Mouse (Mus musculus): ENCODE results near the gene Trim29. TPM values are rescaled to one million over a fixed set of nuclear protein-coding genes. Genes with fewer than 3 reads are reported as not detected.

Trim29 gene
- 0.19 TPM in 1 of 2 replicates, not detected in the other for total RNA-seq (2021)
- long read RNA-seq, experiment 1: 0 reads
- long read RNA-seq, experiment 2: 0 reads

DNA sequence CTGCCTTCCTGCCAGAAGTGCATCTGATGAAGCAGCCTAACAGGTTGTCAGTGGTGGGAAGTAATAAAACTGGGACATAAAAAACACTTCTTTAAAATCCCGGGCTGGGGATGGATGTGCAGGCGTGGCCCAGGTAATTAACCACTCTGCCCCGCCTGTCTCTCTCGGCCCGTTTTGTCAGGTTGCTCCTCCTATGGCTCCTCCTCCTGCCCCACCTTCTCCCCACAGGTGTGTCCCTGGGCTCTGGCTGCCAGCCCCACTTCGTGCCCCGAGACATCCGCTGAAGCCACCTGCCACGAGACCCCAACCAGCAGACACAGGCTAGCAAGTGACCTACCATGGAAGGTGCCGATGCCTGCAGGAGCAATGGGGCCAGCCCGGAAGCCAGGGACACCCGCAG is at the start of gene Trim29:
Trim29 (plus strand) TSS at position 311 of the 400 bp plus-strand sequence.
- DNase-seq: no peak

DNA sequence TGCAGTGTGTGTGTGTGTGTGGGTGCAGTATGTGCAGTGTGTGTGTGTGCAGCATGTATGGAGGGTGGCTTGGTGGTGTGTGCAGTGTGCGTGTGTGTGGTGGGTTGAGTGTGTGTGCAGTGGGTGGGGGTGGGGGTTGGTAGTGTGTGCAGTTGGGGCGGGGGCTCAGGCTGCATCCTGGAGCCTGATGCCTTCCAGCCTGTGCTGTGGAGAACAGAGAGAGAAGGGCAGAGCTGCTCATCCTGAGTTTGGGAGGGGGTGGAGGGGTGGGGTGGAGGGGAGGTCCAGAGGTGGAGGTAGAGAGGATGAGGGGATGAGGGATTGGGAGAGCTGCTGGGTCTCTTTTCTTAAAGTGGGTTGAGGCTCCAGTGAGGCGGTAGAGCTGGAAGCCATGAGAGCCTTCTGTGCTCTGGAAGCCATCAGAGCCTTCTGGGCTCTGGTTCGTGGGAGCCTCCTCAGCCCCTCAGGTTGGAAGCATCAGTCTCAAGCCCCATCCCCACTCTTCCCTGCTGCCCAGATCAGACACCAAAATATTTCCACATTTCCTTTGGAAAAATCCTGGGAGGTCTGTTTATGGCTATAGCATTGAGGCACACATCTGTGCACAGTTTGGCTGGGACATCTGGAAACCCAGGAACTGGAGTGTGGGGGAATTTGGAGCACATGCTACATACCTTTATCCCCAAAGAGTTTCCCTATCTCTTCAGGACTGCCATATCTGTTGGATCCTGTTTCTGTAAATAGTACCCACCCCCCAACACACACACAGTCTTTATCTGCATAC is 49.3 kb upstream of the Trim29 start:
- no peak for DNase-seq

DNA sequence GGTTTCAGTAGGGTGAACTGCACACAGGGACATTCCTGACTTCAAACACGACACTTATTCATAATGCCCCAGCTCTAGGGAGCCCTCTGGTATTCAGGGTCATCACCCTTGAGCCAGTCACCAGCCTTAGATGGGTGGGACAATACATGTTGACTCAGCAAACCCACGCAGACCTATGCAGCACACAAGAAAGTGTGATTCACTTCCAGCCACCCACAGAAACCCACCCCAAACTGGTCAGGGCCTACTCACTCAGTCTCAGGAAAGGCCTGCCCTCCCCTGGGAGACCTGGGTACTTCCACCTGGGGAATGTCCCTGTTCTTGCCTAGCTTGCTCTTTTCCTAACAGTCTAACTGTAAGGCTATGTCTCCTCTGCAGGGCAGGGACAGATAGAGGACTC is 48.7 kb upstream of the Trim29 start:
- DNase-seq: no peak

DNA sequence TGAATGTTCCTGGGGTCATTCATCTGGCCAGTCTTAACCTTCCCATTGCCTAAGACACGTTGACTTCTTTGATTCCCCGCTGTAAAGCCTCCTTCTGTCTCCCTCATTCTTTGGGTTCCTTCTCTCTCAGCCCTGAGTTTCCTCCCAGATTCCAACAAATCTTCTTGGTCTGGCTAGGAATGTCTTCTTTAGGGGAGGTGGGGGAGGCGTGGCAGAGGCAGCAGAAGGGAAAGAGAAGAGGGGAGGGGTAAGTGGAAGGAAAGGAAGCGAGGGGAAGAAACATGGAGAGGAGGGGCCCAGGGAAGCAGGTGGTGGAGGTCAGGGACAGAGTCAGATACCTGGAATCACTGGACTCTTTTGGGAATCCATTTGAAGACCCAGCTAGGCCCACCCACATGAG is 48.3 kb upstream of the Trim29 start:
- no peak for DNase-seq

DNA sequence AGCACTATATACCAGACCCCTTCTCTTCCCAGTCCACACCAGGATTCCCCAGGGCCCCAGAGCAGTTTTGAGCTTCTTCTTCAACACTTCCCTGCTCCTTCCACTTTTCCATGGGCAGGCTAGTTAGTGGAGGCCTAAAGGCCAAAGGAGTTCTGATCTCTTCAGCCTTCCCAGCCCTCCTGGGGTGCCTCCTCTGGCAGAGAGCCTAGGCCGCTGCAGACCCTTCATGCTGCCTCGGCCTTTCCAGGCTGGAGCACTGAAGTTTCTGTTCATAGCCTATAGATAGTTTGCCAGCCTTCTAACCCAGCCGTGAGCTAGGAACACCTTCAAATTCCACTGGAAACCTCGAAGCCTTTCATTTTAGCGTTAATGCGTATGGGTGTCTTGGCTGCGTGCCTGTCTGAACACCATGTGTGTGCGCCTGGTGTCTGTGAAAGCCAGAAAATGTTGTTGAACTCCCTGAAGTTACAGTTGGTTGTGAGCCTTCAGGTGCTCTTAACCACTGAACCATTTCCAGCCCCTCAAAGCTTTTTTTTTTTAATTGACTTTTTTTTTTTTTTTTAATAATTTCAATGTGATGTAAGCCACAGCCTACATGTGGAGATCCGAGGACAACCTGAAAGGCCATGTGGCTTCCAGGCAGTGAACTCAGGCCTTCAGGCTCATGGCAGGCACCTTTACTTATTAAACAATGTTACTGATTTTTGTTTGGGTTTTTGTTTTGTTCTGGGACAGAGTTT is 47.7 kb upstream of the Trim29 start:
- no peak for DNase-seq

DNA sequence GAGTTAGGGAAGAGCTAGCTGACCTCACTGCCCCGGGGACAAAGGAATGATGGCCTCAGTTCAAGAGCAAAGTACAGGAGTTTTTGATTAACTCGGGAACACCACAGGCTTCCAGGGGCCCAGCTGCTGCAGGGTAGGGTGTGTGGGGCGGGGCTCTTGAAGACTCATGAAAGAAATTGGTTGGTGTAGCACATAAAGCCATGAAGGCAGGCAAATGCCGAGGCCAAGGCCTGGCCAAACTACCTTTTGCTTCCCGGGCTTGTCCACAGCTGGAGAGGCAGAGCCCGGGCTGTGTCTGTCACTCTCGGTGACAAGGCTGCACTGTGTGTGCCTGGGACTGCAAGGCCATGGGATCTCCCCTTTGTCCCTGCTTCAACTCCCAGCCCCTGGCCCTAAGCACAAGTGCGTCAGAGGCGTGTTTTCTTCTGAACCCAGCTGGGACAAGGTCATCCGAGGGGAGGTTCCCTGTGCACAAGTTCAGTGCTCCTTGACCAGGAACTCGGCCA is 46.6 kb upstream of the Trim29 start:
- DNase-seq: peak; percentile 71

DNA sequence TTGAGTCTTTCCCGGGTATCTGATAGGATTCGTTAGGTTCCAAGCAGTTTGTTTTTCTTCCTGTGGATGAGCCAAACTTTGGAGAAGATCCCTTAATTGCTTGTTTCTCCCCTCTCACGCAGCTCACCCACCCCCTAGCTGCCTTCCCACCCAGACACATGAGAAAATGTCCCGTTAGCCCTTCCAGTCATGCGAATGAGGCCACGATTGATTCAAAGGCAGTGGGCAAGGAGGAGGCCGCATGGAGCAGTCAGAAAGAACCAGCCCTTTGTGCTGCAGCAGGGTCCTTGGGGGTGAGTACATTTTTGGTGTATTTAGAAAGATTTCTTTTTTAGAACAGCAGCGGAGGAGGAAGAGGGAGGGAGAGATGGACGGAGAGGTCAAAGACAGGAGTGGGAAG is 45.5 kb upstream of the Trim29 start:
- DNase-seq: no peak

DNA sequence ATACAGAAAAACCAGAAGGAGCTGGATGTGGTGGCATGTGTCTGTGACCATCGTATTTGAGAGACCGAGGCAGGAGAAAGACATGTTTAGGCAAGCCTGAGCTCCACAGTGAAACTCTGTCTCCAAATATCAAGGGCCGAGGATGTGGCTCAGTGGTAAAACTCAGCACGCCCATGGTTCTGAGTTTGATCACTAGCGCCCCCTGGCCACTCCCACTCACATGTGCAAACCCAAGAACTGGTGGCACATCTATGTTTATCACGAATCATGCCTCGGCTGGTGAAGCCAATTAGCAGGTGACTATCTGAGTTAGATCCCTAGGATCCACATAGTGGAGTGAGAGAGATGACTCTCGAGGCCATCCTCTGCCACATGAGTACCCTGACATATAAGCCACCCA is 43.3 kb upstream of the Trim29 start:
- peak; percentile 59 for DNase-seq

DNA sequence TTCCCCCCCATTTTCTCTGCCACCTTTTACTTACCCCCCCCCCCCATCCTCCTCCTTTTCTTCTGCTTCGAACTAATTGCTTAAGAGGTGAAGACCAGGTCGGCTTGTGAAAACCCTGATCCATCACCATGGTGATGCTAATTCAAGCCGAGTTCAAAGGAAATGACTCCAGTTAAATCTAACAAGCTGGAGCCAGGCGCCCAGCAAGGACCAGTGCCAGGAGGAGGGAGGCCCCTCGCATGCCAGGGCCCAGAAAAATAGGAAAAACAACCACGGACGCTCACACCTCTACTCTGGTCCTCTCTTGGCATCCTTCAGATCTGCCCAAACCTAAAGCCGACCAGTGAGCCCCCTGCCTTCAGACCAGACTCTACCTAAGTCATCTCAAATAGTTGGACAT is 41.5 kb upstream of the Trim29 start:
- DNase-seq: no peak

DNA sequence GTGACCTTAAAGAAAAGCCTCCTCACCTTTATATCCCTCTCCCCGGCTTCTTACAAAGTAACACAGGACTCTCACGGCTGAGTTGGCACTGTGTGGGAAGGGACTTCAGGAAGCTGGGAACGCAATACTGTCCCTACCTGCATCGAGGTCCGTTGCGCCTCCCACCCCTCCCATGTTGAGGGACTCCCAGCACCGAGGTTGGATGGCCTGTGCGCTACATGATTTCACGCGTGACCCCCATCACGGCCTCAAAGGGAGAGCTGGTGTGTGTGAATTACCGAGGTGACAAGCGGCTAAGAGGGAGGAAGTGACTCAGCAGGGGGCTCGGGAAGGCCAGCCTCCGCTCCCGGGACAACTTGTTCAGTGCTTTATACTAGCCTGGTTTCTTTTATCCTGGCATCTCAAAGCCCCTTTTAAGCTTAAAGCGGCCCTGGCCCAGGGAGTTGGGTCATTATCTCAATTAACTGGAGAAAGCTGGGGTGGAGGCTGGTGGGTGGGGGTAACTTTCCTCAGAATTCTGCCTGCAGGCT is 39.9 kb upstream of the Trim29 start:
- DNase-seq: no peak

DNA sequence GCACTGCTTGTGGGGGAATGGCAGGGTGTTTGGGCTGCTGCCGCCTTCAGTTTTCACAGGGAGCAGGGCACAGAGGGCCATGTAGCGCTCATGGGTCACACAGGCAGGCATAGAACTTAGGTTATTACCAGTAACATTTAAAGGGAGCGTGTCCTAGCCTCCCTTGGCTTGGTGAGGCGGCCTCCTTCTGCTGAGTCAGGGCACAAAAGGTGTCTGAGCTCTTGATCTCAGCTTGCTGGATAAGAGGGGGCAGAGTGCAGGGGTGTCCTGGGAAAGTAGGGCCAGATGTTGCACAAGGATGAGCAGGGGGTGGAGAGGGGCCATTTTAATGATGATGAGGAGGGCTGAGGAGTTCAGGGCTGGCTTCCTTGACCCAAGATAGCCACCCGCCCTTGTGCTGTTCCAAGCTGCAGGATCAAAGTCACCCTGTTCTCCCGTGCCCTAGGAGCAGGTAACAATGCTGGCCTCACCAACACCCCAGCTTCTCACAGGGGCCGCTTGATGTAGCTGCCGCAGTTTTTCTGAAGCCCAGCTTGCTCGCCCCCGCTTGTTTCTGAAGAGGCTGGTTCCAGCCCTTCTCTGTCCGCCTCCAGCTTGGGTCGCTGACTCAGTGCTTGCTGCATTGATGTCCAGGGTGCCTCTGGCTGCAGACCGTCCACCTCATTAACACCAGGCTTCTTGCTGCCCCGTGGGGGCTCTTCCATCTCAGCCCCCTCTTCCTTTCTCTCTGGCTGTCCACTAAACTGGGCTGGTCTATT is 38.7 kb upstream of the Trim29 start:
- no peak for DNase-seq

DNA sequence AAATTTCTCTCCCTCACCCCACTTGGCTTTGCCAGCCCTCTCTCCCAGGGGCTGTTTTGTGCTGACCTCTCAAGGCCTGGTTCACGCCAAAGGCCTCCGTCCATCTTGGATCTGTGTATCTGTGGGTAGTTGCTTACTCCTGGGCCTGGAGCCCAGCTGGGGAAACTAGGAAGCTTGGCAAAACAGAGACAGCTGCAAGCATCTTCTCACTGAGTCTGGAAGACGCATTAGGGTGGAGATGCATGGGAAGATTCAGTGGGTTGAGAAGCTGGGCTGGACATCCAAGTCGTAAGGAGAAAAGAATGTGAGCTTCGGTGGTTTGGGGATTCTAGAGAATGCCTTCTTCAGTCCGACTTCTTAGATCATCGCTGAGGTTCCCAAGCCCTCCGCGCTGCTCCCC is 36.9 kb upstream of the Trim29 start:
- DNase-seq: no peak

DNA sequence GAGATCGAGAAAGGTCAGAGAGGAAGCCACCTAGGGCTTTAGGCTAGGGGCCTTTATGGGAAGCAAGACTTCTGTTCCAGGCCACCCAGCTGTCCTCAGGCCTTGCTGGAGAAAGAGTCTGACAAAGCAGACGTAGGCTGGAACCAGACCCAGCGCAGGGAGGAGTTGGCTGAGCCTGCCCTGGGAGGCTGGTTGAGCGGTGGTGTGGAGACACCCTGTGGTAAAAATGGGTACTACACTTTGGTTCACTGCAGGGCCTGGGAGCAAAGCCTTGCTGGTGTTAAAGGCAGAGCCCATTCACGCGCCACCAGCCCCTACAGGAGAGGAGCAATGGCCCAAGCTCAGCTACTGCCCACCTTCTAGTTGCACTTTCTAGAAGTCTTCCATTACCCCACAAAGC is 26.4 kb upstream of the Trim29 start:
- DNase-seq: peak; percentile 88

DNA sequence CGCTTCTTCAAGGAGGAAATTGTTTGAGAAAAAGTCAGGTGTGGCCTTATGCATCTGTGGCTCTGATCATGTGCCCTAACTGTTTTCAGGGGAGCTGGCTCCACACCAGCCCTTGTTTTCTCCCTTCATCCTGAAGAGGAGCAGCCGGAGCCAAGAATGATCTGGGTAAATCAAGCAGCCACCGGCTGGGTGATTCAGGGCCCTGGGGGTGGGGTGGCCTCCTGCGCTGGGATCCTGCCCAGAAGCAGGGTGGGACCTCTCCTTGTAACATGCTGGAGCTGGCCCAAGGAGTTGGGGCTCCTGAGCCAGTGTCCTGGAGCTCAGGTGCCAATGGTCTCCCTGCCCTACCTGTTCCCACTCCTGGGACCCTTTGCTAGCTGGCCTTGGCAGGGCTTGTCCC is 25.4 kb upstream of the Trim29 start:
- no peak for DNase-seq

DNA sequence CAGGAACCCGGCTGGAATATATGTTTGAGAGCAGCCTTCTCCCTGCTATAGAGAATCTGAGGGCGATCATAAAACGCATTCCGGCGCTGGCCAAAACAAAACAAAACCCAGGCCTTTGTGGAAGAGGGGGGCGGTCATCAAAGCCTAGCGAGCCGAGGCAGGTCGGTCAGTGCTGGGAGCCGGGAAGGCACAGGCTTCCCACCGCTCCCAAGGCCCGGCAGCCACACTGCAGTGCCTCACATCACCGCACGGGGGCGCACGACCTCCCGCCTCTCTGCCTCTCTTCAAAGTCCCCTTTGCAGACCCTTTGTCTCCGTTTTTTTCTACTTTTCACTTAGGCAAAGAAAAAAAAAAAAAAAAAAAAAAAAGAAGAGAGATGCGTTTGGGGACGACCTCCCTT is 23.8 kb upstream of the Trim29 start:
- DNase-seq: peak; percentile 82

DNA sequence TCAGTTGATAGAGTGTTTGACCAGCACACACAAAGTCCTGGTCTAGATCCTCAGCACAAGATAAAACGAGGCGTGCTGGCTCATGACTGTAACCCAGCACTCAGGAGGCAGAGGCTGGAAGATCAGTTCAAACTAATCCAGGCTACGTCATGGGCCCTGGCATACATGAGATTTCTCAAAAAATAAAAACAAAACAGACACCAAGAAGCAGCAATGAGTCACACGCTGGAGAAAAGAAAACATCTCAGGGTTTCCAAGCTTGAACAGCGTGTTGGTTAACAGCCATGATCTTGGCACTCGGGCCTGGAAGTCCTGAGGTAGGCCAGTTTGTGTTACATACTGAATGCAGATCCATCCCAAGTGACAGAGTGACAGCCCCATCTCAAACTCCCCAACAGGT is 17.6 kb upstream of the Trim29 start:
- DNase-seq: no peak

DNA sequence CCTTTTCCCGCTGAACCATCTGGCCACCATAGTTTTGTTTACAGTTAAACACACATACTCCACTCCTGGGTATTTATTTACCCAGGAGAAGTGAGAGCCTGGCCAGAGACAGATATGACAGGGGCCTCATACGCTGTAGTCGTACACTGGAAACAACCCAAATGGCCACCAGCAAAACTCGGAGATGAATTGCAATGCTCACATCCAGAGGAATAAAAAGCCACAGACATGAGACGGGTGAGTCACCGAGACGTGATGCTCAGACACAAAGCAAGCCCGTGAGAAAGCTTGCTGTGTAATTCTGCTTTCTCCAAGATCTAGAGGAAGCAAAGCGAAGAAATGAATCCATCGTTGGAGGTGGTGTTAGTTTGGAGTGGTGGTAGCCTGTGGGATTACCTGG is 10.3 kb upstream of the Trim29 start:
- no peak for DNase-seq

DNA sequence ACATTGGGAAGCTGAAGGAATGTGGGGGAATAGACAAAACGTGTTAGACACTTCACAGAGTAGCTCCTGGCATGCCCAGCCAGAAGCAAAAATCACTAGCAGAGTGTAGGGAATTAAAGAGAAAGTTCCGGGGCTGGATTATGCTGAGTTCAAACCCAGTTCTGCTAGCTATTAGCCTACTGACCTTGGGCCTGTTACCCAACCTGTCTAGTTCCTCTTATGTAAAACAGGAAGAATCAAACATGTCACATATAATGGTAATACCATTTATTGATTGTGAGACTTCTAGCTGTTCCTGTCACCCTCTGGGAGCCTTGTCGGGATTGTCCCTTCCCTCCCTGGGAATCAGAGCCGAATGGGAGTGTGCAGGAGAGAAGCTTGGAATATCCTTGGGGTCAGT is 7.7 kb upstream of the Trim29 start:
- no peak for DNase-seq

DNA sequence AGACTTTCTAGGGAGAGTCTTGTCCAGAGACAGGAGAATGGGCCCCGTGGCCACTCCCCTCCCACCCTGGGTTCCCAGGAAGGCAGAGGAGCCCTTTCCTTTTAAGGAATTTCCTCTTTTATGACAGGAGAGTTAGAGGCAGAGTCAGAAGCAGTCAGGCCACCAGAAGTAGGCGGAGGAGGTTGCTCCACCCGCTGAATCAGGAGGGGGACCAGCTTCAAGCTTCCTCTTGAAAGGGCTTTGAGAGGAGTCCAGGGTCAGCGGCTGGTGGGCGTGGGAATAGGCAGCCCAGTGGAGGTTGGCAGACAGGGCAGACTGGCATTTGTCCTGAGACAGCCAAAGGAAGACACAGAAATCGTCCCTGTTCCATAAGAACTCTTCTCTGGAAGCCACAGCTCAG is 4.8 kb upstream of the Trim29 start:
- no peak for DNase-seq

DNA sequence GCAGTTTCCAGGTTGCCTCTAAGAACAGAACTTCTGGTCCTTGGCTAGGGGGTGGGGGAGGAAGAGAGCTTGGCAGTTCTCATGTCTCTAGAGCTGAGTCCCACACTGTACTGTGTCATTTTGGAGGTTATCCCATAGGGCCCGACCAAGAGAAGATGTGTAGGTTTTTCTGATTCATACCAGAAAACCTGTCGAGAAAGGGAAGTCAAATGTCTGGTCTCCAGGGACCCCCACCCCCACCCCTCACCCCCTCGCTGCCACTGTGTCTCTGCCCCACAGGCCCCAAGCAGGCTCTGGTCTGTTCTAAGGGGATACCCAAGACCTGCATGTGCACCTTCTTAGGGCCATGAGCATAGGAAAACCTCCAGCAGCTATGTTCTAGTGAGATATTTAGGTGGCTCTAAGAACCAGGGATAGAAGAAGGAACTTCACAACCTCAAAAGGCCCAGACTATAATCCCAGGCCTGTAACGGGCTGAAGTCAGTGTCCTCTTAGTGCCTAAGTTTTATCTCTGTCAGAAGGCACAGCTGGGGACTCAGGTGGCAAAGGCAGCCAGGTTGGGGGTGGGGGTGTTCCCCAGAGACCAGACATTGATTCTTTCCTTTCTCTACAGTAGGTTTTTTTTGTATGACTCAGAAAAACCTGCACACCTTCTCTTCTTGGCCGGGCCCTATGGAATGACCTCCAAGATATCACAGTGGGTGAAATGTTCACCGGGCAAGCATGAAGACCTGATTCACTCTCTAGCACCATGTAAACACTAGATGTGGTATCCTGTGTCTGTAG is 1.4 kb upstream of the Trim29 start:
- DNase-seq: no peak

DNA sequence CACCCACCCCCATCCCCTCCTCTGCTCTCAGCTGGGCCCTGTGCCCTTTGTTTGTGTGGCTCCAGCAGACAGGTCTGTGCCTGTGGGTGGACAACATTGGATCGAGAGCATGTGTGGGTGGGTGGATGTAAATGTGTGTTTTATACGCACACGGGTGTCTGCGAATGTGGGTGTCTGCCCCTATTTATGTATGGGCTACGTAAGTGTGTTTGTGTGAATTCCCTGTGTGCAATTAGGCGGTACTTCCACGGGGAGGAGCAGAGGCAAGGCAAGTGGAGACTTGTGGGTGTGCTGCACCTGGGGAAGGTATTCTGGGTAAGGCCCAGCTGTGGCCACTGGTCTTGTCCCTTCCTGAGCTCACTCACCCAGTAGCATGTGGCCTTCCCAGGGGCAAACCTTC is 1.5 kb downstream of the Trim29 start:
- no peak for DNase-seq

DNA sequence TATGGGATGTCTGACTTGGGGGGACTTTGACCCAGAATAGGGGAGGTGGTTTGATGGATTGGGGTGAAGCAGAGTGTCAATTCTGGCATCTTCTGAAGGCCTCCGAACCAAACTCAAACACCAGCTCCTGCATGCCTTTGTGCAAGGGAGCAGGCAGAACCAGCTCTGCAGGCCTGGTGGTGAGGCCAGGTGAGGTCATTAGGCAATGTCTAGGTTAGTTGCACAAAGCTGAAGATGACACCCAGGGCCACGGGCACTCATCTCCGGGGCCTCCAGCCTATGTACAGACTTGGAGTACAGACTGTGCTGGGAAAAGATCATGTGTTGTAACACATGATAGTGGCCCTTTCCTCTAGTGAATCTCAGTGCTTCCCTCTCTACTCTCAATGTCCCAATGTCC is 3.2 kb downstream of the Trim29 start:
- no peak for DNase-seq
